Mouse (Mus musculus) cerebellum, adult 9-11 months (tissue): Measurements from ENCODE around the gene Btrc.
A peak's percentile ranks its signal among the peaks of the same experiment; 100 is the strongest.
"Not testable (repeated sequence)": the region's sequence is repeated elsewhere in the genome, so short reads cannot be mapped to it uniquely, and the experiment has no call there.

Source experiments
- DNase-seq: peaks from one replicate; pipeline ENCODE4 v3.0.0; 2022

Gene Btrc

DNA sequence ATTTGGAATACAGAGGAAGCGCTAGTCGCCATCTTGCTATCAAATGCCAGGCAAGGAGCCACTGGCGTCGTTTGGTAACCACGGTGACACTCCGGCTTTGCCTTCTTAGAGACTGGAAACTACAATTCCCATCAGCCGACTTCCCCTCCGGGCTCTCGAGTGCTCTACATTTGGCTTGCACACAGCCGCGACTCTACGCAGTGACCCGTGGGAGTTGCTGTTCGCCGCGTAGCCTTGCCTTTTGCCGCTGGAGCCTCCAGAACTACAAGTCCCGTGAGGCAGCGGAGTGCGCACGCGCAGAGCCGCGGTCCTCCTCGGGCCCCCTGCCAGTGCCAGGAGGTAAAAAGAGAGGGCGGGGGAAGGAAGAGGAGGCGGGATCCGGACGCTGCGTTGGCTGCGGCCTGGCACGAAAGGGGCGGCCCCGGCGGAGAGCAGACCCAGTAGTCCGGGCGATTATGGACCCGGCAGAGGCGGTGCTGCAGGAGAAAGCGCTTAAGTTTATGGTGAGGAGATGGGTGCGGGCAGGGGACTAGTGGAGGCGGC is at the start of gene Btrc:
Gene Btrc (plus strand): TSS at position 351 of the 543 bp plus-strand sequence.
- DNase-seq, result peak; percentile 100

DNA sequence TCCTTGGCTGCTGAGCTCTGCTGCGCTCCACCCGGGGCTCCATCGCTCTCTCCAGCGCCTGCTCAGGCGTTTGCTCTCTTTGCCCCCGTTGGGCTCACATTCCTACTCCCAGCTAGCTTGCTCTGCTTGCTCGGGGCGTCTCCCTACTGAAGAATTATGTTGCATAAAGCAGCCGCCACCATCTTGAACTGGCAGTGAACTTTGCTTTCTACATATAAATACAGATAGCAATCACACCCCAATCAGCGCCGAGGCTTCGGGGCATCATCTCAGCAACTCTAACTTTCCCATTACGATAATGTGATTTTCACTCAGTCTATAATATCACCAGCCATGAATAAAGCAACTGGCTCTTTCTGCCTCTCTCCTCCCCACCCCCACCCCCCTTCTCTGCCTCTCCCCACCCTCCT is 46.1 kb upstream of the Btrc start:
- no peak for DNase-seq

DNA sequence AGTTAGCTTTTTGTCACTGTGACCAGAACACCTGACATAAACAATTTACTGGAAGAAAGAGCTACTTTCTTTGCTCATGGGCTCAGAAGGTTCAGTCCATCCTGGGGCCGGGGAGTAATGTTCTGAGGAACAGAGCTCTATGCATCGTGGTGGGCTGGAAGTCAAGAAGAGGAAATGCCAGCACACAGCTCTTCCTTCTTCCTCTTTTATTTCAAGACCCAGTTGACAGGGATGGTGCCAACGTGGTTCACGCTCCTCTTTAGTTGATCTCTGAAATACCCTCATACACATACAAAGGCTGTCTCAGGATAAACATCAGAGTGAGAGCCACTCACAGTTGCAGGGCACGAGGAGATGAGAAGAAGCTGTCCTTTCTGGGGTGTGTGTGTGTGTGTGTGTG is 42.5 kb upstream of the Btrc start:
- DNase-seq, result no peak

DNA sequence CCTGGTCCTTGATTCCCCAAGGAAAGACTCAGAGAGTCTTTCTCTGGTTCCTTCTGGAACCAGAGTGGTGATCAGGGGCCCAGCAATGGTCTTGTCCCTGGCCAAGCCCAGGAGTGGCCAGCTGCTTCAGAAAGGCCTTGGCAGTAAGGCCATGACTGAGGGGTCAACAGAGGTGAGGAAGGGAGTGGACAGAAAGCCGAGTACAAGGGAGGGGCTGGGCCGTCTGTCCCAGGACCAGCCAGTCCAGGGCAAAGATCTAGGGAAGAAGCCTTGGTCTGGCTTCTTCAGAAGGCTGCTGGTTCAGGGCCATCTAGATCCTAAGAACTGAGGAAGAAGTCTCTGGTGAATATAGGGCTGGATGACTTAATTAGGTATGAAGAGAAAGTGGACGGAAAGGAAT is 34.5 kb upstream of the Btrc start:
- DNase-seq, result no peak

DNA sequence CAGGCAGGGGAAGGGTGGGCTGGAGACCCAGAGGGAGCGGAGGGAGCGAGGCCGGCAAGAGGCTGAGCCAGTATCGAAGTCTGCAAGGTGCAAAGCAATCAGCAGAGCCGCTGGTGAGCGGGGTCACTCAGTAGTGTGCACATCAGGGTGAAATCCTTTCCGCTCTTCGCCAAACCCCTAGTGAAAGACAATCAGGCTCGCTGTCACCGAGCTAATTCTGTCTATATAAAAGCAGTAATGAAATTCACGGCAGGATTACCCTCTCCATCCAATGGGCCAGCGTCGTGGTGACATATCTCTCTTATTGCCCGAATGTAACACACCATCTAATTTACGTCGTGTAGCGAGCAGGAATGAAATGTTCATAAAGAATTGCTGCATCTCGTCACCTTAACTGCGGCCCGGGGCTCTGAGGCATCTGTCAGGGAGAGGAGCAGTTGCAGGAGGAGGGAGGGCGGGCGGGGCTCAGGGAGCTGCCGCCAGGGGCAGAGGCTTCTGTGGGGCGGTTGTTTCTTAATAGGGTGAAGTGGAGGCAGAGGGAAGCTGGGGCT is 33.7 kb upstream of the Btrc start:
- DNase-seq, result no peak

DNA sequence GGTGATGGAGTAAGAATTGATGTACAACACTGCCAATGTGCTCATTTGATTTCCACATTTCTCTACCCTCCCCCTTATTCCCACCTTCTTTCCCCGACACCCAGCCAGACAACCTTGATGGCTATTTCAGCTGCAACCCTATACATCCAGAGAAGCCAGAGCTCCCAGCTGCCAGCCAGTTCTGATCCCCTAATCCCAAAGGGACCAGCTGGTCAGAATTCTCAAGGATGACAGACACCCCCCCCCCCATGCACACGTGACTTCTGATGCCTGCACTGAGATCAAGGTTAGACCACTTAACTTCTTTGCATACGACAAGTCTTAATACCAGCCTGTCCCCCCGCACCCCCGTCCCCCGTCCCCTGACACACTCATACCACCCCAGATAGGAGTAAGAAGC is 26.8 kb upstream of the Btrc start:
- no peak for DNase-seq

DNA sequence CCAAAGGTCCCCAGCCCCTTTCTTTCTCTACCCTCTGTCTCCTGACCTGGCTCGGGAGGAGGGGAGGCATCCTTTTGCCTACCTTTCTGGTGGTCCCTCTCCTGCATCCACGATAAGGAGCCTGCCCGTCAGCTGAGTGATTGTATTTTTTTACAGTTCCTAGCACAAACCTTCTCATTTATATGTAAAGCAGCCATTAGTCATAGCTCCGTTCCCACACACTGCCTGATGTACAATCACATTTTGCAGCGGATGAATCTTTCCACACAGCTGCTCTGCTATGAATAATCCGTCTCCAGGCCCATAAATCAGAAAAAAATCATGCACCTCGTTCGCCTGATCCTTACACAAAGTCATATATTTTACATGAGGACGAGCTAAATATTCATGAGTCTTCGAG is 25.4 kb upstream of the Btrc start:
- DNase-seq, result no peak

DNA sequence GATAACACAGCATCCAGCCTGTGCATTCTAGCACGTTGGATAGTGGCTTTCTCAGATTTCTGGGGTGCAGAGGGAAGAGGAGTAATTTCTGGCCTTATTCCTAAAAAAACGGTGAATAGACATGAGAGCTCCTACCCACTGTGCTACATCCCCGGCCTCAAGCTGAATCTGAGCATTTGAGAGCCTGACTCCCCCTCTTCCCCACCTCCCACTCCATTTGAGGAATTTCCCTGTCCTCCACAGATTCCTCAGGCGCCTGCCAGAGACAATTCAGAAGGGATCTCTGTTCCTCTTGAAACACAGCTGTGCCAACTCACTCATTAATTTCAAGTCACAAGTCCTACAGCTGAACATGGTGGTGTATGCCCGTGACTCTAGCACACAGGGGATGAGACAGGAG is 19.6 kb upstream of the Btrc start:
- no peak for DNase-seq

DNA sequence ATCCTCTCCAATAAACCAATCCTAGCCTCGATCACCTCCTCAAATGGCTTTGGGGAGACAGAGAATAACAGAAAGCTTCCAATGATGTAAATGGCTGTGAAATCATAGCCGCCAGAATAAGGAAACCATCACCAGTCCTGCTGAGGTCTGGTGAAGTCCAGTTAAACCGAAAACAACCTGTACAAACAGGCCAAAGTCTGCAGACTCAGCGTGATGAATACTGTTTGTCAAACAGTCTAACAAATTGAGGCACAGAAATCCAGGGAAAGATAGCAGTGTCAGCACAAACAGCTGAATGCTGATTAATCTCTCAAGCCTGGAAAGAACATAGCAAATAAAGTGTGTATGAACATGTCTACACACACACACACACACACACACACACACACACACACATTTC is 15.3 kb upstream of the Btrc start:
- no peak for DNase-seq

DNA sequence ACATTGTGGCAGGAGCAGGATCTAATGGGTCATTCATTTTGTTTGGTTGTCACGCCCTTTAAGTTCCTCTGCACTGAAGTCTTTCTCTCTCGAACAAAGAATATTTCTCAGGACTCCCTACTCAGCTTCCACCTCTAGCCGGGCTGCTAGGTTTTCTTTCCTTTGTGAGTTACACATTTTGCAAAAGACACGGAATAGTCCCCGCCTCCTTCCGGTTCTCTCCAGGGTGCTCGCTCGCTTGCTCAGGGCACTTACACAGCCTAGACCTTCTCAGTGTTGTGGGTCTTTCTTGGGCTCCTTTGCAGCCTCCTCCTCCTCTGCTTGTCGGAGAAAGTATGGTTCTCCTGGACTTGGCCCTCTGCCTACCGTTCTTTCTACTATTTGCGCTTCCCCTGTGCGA is 13.1 kb upstream of the Btrc start:
- DNase-seq, result no peak

DNA sequence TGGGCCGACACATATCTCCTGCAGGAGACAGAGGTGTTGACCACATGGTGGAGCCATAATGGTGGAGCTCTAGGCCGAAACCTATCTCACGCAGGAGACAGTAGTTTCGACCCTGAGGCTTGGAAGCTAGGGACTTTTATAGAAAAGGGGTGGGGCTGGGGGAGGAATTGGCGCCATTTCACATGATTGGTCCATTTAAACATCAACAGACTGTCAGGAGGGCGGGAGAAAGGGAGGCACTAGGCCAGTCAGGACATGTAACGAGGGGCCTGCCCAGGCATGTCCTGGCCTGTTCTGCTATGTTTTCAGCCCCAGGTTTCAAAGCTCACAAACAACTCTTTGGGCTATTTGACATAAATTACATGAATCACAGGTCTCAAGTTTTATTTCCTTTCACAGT is 10.8 kb upstream of the Btrc start:
- DNase-seq, result not testable (repeated sequence)

DNA sequence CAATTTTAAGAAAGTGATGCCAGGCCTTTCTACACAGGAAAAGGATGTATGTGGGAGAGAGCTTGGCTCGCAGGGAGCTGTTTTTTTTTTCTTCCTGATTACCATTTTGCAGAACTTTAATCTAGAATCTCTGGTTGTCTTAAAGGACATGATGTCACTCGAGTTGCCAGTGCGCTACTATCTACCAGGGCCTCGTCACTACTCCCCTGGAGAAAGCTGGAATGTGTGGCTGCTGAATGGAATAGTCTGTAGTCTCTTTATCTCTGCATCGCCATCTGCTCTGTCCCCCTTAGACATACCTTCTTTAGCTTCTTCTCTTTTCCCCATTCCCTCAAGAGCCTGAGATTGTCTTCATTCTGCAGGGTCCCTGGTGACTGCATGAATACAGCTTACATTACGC is 7.9 kb upstream of the Btrc start:
- DNase-seq, result no peak

DNA sequence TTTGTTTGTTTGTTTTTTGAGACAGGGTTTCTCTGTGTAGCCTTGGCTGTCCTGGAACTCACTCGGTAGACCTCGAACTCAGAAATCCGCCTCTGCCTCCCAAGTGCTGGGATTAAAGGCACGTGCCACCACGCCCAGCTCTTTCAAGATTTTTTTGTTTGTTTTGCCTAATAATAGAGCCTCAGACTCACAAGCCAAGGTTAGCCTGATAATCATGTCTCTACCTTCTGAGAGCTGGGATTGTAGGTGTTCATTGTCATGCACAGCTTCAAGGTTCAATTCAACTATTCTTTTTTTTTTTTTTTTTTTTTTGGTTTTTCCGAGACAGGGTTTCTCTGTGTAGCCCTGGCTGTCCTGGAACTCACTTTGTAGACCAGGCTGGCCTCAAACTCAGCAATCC is 6.7 kb upstream of the Btrc start:
- not testable (repeated sequence) for DNase-seq

DNA sequence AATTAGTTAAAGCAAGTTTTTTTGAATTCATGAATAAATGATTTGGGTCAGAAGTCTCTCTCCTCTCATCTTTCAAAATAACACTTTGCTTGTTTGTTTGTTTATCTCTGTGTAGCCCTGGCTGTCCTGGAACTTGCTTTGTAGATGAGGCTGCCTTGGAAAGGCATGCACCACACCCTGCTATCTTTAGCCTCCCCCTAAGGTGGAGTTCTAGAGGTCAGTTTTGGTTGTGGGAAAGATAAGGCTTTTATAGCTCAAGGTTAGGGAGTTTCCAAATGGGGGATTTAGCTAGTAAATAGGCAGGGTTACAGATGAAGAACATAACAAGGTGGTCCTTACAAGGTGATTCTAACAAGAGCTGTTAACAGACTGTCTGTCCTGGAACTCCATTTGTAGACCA is 3.0 kb upstream of the Btrc start:
- no peak for DNase-seq

DNA sequence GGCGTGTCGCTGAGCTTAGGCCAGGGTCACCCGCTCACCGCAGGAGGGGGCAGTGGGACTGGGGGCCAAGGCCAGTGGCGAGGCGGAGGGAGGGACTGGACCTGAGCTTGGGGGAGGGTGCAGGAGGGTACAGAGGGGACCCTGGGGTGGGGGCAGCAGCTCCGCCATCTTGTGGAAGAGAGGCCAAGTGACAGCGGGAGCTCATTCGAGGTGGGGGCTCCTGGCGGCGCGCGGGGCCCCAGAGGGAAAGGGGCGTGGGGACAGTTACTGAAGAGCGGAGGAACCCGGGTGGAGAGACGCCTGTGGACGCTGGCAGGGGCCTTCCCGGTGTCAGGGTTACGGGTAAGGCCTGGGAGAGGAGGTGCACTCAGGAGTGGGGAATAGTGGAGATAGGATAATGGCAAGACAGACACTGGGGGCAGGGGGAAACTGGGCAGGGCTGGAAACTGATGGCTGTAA is 428 bp downstream of the Btrc start:
- DNase-seq, result no peak

DNA sequence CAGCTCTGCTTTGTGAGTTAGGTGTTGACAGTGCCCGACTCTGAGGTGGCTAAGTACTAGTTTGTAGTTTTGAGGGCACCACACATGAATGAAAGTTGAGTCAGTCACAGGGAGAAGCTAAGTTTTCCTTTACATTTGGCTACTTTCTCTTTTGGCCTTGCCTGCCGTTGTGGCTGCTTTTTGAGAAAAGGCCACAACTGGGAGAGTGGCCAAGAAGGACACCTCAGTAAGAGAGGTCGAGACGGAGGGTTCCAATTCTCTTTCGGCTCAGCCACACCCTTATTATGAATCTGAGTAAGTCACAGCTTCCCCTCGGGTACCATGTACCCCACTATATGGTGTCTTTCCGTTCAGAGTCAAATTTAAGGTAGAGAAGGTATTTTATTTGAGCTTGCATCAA is 3.1 kb downstream of the Btrc start:
- peak; percentile 16 for DNase-seq

DNA sequence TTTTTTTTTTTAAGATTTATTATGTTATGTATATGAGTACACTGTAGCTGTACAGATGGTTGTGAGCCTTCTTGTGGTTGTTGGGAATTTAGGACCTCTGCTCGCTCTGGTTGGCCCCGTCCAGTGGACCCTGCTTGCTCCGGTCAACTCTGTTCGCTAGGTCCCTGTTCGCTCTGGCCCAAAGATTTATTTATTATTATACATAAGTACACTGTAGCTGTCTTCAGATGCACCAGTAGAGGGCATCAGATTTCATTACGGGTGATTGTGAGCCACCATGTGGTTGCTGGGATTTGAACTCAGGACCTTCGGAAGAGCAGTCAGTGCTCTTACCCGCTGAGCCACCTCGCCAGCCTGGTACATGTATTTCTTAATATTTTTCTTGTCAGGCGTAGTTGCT is 21.3 kb downstream of the Btrc start:
- not testable (repeated sequence) for DNase-seq

DNA sequence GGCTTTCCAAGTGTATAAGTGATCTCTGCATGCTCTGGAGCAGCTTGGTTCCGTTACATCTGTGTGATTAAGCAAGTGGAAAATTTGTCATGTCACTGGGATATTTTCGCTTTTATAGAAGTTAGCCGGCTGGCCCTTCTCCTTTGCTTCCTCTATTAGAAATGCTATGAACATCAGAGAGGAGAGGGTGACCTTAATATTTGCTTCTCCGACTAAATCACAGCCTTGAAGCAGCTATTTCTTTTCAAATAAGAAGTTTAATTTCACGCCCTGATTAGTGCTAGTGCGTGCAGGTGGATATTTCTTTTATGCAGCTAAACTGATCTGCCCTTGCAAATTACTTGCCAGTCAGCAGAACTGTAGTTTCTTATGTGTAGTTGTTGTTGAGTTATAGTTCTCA is 25.0 kb downstream of the Btrc start:
- DNase-seq, result no peak

DNA sequence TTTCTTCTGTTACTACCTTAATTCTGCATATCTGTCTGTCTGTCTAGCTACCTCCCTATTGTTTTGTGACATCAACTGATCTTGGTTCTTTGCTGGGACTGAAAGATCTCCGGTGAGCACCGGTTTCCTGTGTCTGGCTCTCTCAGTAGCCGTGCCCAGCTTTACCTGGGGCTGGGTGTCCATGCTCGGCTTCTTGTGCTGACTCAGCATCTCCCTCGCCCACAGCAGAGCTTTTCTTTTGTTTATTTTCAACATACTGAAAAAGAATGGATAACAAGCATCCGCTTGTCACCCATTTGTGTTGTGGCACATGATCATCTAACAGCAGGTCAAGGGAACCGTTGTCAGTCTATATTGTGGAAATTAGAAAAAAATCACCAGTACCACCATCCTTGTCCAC is 30.5 kb downstream of the Btrc start:
- no peak for DNase-seq

DNA sequence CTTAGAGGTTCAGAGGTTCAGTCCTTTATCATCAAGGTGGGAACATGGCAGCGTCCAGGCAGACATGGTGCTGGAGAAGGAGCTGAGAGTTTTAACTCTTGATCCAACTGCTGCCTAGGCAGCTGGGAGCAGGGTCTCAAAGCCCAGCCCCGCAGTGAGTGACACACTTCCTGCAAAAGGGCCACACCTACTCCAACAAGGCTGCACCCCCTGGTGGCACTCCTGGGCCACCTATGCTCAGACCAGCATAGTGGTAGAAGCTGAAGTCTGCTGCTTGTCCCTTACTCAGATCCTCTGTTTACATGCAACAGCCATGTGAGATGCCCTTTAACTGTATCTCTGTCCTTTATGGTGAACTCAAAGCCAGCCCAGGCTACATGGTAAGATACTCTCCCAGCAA is 47.5 kb downstream of the Btrc start:
- no peak for DNase-seq

DNA sequence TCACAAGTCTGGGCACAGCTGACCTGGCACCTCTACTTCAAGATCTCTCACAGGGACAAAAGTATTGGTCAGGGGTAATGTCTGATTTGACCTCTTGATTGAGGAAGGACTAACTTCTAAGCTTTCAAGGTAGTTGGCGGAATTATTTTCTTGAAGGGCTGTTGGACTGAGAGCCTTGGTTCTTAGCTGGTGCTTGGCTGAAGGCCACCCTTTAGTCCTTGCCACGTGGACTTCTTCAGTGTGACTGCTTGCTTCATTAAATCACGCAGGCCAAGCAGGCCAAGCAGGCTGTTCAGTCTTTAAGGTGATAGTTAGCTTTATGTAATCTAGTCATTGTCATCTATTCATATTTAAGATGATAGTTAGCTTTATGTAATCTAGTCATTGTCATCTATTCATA is 49.2 kb downstream of the Btrc start:
- peak; percentile 30 for DNase-seq

DNA sequence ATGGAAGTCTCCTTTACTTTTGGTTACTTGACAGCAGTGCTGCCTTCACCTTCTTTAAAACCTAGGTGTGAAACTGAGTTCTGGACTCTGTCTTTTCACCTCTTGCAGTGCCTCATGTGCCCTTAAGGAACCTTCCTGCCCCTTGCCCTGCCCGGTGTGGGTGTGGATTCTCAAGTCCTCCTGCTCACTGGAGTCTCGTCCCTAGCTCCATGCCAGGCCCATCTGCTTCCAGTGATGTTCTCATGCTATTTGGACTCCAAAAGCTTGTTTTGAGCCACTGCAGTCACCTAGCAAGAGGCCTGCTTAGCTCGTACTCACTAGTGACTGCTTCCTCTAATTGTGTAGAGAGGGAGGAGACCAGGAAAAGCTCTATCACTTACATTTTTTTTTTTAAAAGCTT is 50.4 kb downstream of the Btrc start:
- DNase-seq, result peak; percentile 38

DNA sequence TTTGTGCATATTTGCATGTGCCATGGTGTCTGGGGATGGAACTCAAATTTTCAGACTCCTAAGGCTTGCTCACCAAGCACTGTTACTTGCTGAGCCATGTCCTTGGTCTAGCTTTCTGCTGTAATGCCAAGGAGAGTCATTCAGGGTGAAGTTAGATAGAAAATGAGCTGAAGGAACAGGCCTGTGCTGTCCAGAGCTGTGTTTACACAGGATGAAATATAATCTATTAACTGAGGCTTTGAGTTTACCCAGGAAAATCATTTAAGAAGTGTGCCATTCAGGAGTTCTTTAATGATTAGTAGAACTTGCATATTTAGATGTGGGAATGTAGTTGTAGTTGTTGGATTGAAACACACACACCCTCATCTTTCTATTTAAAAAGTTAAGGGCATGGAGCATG is 54.1 kb downstream of the Btrc start:
- no peak for DNase-seq

DNA sequence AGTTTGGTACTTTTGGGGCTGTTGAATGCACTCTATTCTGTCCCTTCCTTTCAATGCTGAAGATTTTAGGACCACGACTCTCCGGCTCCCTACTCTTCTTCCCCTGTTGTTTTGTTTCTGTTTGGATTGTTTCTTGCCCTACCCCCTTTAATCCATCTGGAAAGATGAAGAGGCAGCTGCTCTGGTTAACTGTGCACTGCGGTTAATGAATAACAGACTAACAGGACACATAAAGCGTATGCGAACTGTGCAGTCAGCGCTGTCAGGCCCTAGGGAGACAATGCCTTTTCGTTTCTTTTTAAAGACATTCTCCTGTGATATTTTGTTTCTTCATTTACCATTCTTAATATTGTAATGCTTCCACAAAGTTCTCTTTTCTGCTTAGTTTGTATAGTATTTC is 58.7 kb downstream of the Btrc start:
- no peak for DNase-seq

DNA sequence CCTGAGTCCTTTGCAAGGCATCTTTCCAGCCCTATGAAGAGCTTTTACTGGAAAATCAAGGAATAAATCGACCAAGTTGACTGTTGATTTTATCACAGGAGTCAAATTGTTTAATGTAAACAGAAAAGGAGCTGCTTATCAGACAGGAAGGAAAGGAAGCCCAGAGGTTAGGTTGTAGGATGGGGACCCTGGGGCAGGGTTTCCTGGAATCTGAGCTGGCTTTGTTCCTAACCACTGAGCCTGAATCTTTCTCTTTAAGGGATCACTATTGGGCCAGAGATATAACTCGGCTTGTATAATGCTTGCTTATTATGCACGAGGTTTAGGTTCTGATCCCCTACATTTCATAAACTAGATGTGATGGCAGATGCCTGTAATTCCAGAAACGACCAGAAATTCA is 64.6 kb downstream of the Btrc start:
- DNase-seq, result no peak
